Mouse (Mus musculus) bone marrow macrophage, adult 2 months (primary cell): Measurements from ENCODE around the gene S1pr3.

Experiments
- CTCF ChIP-seq: IDR thresholded peaks from 2 replicates; pipeline ENCODE4 v1.5.1; 2012; ENCODE audit warnings: low read depth, mild to moderate bottlenecking, low read length, moderate library complexity
- POLR2A ChIP-seq: IDR thresholded peaks from 2 replicates; pipeline ENCODE4 v1.6.1; 2012; ENCODE audit warnings: mild to moderate bottlenecking, low read depth, low read length, borderline replicate concordance

GRCm38 (mm10) chr13:51369354-51369753, 39.1 kb upstream of the S1pr3 start:
- TF ChIP-seq CTCF (no peak), POLR2A (no peak)
